Mouse (Mus musculus) heart, embryonic 11.5 days (tissue): ENCODE data around the gene Cers3. TPM values are rescaled to one million over a fixed set of nuclear protein-coding genes. Genes with fewer than 3 reads are reported as not detected.

Experiments
- ATAC-seq: fragments of 200-750 bp; cut with Nextera tagmentation; replicated peaks from 2 replicates; pipeline ENCODE4 v1.8.0; 2017; ENCODE audit warnings: moderate library complexity; ENCODE audit not compliant: insufficient number of reproducible peaks, low FRiP score, low TSS enrichment
- H3K27ac ChIP-seq: fragments of 300-500 bp; sonication (generic); 2 replicates; pipeline ENCODE4 v1.5.1; 2014; ENCODE audit warnings: mild to moderate bottlenecking, low read depth, low read length
- H3K27me3 ChIP-seq: fragments of 300-500 bp; sonication (generic); 2 replicates; pipeline ENCODE4 v1.6.1; 2014; ENCODE audit warnings: mild to moderate bottlenecking, low read length, mixed read lengths; ENCODE audit not compliant: control insufficient read depth, insufficient read depth
- H3K36me3 ChIP-seq: fragments of 300-500 bp; sonication (generic); 2 replicates; pipeline ENCODE4 v1.6.1; 2014; ENCODE audit warnings: mild to moderate bottlenecking, low read length, moderate library complexity, mixed read lengths; ENCODE audit not compliant: control insufficient read depth, insufficient read depth
- H3K4me1 ChIP-seq: fragments of 300-500 bp; sonication (generic); 2 replicates; pipeline ENCODE4 v1.6.1; 2014; ENCODE audit warnings: low read length; ENCODE audit not compliant: control insufficient read depth, insufficient read depth
- H3K4me2 ChIP-seq: fragments of 300-500 bp; sonication (generic); 2 replicates; pipeline ENCODE4 v1.6.1; 2014; ENCODE audit warnings: mild to moderate bottlenecking, moderate library complexity
- H3K4me3 ChIP-seq: fragments of 300-500 bp; sonication (generic); 2 replicates; pipeline ENCODE4 v1.5.1; 2014; ENCODE audit warnings: low read depth, low read length
- H3K9ac ChIP-seq: fragments of 300-500 bp; sonication (generic); 2 replicates; pipeline ENCODE4 v1.6.1; 2014; ENCODE audit warnings: mild to moderate bottlenecking, low read depth, low read length, moderate library complexity
- H3K9me3 ChIP-seq: fragments of 300-500 bp; sonication (generic); replicated peaks from 2 replicates; pipeline ENCODE4 v1.6.1; 2016; ENCODE audit warnings: low read length; ENCODE audit not compliant: control insufficient read depth
- WGBS: fragments of 180-500 bp; shearing (Covaris S2); extraction: QIAGEN DNeasy Blood & Tissue Kit; methylation state at CpG from one replicate; pipeline ENCODE4 v1.1.7; 2014; ENCODE audit not compliant: insufficient replicate concordance; 5-methylcytosine and 5-hydroxymethylcytosine counted together
- polyA plus RNA-seq: library from polyadenylated mRNA; unstranded; fragments of >200 nt; fragmentation: Nextera tagmentation; extraction: Ambion mirVana; gene quantifications from 2 replicates; pipeline ENCODE4 v1.2.1, GENCODE M21; 2014

The Cers3 gene
- polyA plus RNA-seq, 1 experiment from 2014 or later: 0.19 TPM

DNA sequence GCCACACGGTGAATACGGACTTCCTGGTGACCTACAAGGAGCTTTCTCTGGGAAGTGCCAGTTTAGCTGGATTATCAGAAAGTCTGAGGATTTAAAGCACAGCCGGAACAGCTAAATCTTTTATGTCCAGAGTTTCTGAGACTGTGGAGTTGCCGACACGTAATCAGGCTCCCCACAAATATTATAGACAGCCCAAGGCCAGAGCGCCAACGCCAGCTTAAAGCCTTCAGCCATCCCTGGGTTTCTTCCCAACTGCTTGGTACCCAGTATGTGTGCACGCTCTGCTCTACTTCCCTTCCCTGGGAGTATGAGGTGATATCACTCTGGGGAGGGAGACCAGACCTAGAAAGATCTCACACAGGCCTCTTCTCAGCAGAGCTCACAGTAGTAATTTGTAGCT is 10.5 kb downstream of the Cers3 start:
- H3K4me2 ChIP-seq: no peak overlapping the region
- no peaks in the 10 kb centered on the region for H3K36me3 ChIP-seq
- 81% methylated on average over 8 of the region's 8 CpGs for WGBS
- no peak for ATAC-seq
- no peaks in the 10 kb centered on the region for H3K9me3 ChIP-seq
- H3K27me3 ChIP-seq: no peaks in the 10 kb centered on the region
- no peak overlapping the region for H3K4me3 ChIP-seq
- H3K27ac ChIP-seq: no peak overlapping the region
- no peaks in the 10 kb centered on the region for H3K4me1 ChIP-seq
- H3K9ac ChIP-seq: no peak overlapping the region

DNA sequence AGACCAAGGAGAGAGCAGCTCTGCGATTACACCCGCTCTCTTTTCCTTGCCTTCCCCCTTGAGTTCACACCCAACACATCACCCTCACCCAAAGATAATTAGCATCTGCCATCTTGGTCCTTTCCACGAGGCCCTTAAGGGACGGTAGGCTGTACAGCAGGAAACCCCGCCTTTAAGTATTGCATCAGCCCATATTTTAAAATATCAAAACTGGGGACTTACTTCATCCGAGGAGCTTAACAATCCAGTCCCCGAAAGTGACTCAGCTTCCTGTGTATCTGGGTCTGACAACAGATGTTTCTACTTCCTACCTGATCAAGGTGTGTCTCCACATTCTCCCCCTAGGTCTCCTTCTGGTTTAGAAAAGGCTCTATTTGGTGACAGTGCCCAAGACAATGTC is 12.3 kb downstream of the Cers3 start:
- Histone ChIP-seq H3K4me1 (no peaks in the 10 kb centered on the region), H3K27ac (no peak overlapping the region), H3K9ac (no peak overlapping the region), H3K9me3 (no peaks in the 10 kb centered on the region), H3K4me3 (no peak overlapping the region), H3K36me3 (no peaks in the 10 kb centered on the region), H3K27me3 (no peaks in the 10 kb centered on the region), H3K4me2 (no peak overlapping the region)
- ATAC-seq: no peak
- 80% methylated on average over 7 of the region's 7 CpGs for WGBS

DNA sequence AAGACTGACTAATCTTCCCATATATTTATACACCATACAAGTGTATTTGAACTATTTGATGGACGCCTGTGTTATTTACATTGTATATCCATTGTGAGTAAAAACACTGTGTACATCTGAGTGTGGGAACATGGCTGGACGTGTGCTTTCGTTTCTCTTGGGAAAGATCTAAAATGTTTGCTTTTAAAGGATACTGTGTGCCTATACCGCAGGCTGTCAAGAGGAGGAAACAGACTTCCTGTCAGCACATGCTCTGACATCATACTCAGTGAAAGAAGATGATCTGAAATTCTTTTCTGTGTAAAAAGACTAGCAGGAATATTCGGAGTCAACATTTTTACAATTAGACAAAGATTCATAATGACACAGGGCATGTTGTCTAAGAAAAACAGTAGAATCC is 26.6 kb downstream of the Cers3 start:
- no peak for ATAC-seq
- Histone ChIP-seq H3K27me3 (no peaks in the 10 kb centered on the region), H3K36me3 (no peaks in the 10 kb centered on the region), H3K4me1 (peaks cover 9% of the 10 kb centered on the region), H3K9ac (no peak overlapping the region), H3K4me3 (no peak overlapping the region), H3K4me2 (no peak overlapping the region), H3K27ac (no peak overlapping the region), H3K9me3 (no peaks in the 10 kb centered on the region)
- WGBS: 48% methylated on average over 5 of the region's 5 CpGs

DNA sequence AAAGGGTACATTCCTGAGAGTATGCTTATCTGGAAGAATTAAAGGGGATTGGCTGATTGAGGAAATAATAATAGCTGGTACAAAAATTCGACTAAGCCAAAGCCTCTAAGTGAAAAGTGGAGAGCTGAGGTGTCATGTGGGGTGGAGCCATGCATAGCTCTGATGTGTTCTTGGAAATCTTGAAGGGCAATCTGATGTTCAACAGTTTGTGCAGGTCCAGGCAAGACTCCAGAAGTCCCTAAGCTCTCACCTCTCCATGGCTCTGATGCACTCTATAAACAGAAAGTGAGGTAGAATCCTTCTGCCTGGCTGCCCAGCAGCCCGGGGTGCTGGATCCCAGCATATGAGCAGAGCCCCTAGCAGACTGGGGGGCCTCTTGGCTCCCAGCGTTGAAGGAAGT is 27.4 kb downstream of the Cers3 start:
- peaks cover 9% of the 10 kb centered on the region for H3K4me1 ChIP-seq
- H3K4me3 ChIP-seq: no peak overlapping the region
- 50% methylated on average over 3 of the region's 3 CpGs for WGBS
- H3K9ac ChIP-seq: no peak overlapping the region
- ATAC-seq: no peak
- no peaks in the 10 kb centered on the region for H3K9me3 ChIP-seq
- H3K27me3 ChIP-seq: no peaks in the 10 kb centered on the region
- H3K36me3 ChIP-seq: no peaks in the 10 kb centered on the region
- no peak overlapping the region for H3K4me2 ChIP-seq
- H3K27ac ChIP-seq: no peak overlapping the region

DNA sequence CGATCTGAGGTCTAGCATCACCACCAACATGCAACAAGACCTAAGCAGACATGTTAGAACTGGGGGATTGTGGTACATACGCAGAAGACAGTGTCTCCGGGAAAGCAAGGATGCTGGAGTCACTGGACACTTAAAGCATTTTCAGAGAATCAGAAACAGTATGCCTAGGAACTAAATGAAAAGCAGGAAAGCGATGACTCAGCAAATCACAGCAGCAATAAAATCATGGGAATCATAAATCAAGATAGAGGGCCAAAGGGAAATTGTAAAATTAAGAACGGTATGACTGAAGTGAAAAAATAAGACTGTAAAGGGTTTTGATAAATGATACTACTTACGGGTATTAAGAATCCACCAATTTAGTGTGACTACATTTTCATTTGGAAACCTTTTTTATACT is 27.9 kb downstream of the Cers3 start:
- H3K36me3 ChIP-seq: no peaks in the 10 kb centered on the region
- ATAC-seq: no peak
- H3K27ac ChIP-seq: no peak overlapping the region
- no peak overlapping the region for H3K4me3 ChIP-seq
- WGBS: 88% methylated on average over 6 of the region's 6 CpGs
- H3K27me3 ChIP-seq: no peaks in the 10 kb centered on the region
- no peak overlapping the region for H3K9ac ChIP-seq
- H3K9me3 ChIP-seq: no peaks in the 10 kb centered on the region
- no peak overlapping the region for H3K4me2 ChIP-seq
- peaks cover 9% of the 10 kb centered on the region for H3K4me1 ChIP-seq

DNA sequence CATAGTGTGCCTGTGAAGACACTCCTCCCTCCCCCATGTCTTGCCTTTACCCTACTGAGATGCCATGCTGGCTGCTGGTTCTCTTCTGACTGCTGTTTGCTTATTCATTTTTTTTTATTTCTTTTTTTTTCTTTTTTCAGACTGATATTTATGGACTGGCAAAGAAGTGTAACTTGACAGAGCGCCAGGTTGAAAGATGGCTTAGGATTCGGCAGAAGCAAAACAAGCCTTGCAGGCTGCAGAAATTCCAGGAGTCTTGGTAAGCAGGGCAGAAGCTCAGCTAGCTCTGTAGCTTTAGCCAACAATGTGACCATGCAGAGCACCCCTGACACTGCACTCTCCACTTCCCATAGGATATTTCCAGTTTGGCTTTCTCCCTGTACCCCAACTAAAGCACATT is 36.1 kb downstream of the Cers3 start:
- Histone ChIP-seq H3K9ac (no peak overlapping the region), H3K4me2 (no peak overlapping the region), H3K9me3 (no peaks in the 10 kb centered on the region), H3K36me3 (no peaks in the 10 kb centered on the region), H3K4me1 (no peaks in the 10 kb centered on the region), H3K27ac (no peak overlapping the region), H3K4me3 (no peak overlapping the region), H3K27me3 (no peaks in the 10 kb centered on the region)
- no peak for ATAC-seq
- 62% methylated on average over 2 of the region's 2 CpGs for WGBS

DNA sequence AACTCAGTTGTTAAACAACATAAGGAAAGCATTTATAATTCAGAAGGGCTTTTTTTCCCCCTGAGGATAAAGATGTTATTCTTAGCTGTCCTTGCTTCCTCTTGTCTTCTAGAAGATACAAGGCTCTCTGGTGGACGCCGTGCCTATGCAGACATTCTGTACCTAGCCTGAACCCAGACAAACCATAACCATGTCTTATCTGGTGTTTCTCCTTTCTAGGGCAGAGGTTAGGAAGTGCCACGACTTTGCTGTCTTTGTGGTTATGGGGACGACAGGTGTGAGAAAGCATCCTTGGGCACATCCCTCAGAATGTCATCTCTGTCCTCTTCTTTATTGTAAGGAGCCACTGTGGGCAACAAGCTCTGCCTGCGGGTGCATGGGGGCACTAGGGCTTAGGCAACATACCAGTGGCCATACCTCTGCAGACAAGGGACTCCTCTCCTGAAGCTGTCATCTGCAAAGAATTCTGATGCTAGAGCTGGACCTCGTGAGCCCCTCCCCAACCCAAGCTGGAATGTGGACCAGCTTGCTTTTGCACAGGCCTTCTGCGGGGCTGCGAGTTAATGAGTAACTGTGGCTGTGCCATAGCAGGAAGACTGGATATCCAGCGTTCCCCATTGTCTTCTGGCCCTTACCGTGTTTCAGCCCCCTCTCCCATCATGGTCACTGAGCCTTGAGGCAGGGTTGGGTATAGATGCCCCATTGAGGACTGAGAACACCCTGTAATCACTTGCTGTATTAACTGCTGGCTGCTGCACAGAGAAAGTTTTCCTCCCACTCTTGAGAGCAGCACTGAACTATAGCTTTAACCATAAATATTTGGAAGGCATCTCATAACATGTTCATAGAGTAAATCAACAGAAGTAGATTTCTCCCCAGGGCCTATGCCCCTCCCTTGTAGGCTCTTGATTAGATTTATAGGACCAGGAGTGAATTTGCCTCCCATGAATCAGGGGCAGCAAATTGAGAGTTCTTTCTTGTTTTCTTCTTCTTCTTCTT is 36.9 kb downstream of the Cers3 start:
- H3K4me1 ChIP-seq: no peaks in the 10 kb centered on the region
- WGBS: 62% methylated on average over 10 of the region's 10 CpGs
- no peak overlapping the region for H3K27ac ChIP-seq
- no peaks in the 10 kb centered on the region for H3K9me3 ChIP-seq
- H3K9ac ChIP-seq: no peak overlapping the region
- ATAC-seq: no peak
- H3K4me3 ChIP-seq: no peak overlapping the region
- H3K4me2 ChIP-seq: no peak overlapping the region
- no peaks in the 10 kb centered on the region for H3K27me3 ChIP-seq
- H3K36me3 ChIP-seq: no peaks in the 10 kb centered on the region

DNA sequence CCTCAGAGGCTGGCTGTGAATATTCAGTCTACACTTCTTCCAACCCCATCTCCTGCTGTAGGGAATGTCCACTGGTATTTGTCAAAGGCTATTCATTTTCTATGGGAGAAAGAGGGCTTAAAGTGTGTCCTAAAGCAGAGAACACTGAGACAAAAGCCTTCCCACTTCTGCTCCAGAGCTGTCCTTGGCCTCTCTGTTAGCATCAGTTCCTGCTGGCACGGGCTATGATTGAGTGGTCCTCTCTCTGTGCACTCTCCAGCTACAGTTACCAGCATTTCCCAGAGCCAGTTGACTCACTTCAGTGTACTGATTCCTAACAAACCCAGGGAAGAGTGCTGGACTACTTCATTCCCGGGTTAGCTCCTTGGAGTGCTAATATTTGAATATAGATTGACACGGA is 43.2 kb downstream of the Cers3 start:
- H3K27ac ChIP-seq: no peak overlapping the region
- H3K9me3 ChIP-seq: no peaks in the 10 kb centered on the region
- no peak for ATAC-seq
- H3K4me3 ChIP-seq: no peak overlapping the region
- 69% methylated on average over 3 of the region's 3 CpGs for WGBS
- no peaks in the 10 kb centered on the region for H3K36me3 ChIP-seq
- H3K4me2 ChIP-seq: no peak overlapping the region
- peaks cover 14% of the 10 kb centered on the region for H3K4me1 ChIP-seq
- no peak overlapping the region for H3K9ac ChIP-seq
- H3K27me3 ChIP-seq: no peaks in the 10 kb centered on the region

DNA sequence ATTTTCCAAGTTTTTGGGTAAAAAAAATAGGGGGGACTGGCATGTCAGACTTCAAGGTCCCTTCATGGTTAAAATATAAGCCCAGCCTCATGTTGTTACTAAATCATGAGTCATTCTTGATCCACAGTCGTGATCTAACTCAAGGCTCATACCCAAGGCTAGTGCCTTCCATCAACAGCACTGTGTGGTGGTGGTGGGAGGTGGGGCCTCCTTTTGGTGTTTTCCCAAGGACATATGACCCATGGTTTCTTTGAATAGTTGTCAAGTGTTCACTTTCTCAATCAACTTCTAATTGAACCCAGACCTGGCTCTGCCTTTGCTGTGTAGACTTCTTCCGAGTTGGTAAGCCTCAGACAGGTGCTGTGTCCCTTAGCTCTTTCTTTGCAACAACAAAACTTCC is 44.5 kb downstream of the Cers3 start:
- no peak for ATAC-seq
- Histone ChIP-seq H3K4me3 (no peak overlapping the region), H3K36me3 (no peaks in the 10 kb centered on the region), H3K9ac (no peak overlapping the region), H3K27me3 (no peaks in the 10 kb centered on the region), H3K9me3 (no peaks in the 10 kb centered on the region), H3K27ac (no peak overlapping the region), H3K4me2 (no peak overlapping the region), H3K4me1 (peaks cover 14% of the 10 kb centered on the region)
- 66% methylated on average over 2 of the region's 2 CpGs for WGBS
